Mouse (Mus musculus): ENCODE results near the gene Wif1. TPM values are rescaled to one million over a fixed set of nuclear protein-coding genes. Genes with fewer than 3 reads are reported as not detected.

Gene Wif1
- not detected in 2 replicates for polyA plus RNA-seq (2012; ENCODE audit: insufficient read depth, low replicate concordance)

- peak within 1 kb of the TSS; percentile 92 for H3K4me3 ChIP-seq (replicated peaks)
- no peak for TF ChIP-seq GATA1 (IDR thresholded peaks at IDR 0.05; ENCODE audit: borderline replicate concordance, low read length)
- TF ChIP-seq FLI1 (IDR thresholded peaks at IDR 0.05; ENCODE audit: low read length) = no peak
- H3K4me1 ChIP-seq = peaks cover 22% of the 10 kb centered on the region
- peaks cover 44% of the 10 kb centered on the region for H3K27me3 ChIP-seq (replicated peaks)
- no peaks in the 10 kb centered on the region for H3K36me3 ChIP-seq (replicated peaks; ENCODE audit: low read length)
- H3K9me3 ChIP-seq = no peaks in the 10 kb centered on the region
These were observed at the start of gene Wif1 for GRCm38 (mm10) chr10:121033826-121034568. Gene Wif1, plus strand, starts transcription at chr10:121033960.

DNA sequence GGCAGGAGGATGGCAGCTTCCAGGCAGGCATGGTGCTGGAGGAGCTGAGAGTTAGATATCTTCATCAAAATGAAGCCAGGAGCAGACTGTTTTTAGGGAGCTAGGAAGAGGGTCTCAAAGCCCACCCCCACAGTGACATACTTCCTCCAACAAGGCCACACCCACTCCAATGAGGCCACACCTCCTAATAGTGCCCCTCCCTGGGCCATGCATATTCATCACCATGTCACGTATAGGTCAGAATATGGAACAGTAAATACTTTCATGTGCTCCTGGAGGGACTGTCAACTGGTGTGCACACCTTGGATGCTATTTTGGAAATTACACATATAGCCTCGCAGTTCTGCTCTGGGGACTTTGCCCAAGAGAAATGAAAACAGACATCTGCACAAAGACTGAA is 31.6 kb upstream of the Wif1 start:
- H3K4me3 ChIP-seq (replicated peaks) = no peak overlapping the region
- 0 out of 2 replicates have a peak, but pooled peaks cover 3% of the 10 kb centered on the region for H3K4me1 ChIP-seq
- no peaks in the 10 kb centered on the region for H3K36me3 ChIP-seq (replicated peaks; ENCODE audit: low read length)
- TF ChIP-seq GATA1 (IDR thresholded peaks at IDR 0.05; ENCODE audit: borderline replicate concordance, low read length) (no peak), FLI1 (IDR thresholded peaks at IDR 0.05; ENCODE audit: low read length) (no peak)
- peaks cover 10% of the 10 kb centered on the region; the same call in 1 of the 2 replicates for H3K9me3 ChIP-seq
- H3K27me3 ChIP-seq (replicated peaks) = no peaks in the 10 kb centered on the region

DNA sequence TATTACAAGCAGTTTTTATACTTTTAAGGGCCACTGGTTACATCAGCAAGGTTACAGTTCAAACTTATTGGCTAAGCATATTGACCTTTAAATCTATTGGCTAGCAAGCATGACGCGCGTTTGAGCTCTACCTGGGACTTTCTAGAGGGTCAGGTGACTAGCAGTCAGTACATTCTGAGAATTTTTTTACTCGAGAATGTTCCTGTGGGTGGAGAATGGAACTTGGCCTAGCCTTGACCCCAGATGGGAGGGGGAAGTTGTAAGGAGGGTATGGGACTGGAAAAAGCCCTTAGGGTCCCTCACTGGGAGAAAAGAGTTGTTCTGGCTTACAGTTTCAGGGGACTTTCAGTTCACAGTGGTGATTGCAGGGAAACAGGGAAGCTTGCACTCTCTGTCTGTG is 22.3 kb upstream of the Wif1 start:
- no peaks in the 10 kb centered on the region for H3K27me3 ChIP-seq (replicated peaks)
- H3K9me3 ChIP-seq = peaks cover 20% of the 10 kb centered on the region
- H3K4me1 ChIP-seq = no peaks in the 10 kb centered on the region
- TF ChIP-seq GATA1 (IDR thresholded peaks at IDR 0.05; ENCODE audit: borderline replicate concordance, low read length) (no peak), FLI1 (IDR thresholded peaks at IDR 0.05; ENCODE audit: low read length) (no peak)
- no peaks in the 10 kb centered on the region for H3K36me3 ChIP-seq (replicated peaks; ENCODE audit: low read length)
- H3K4me3 ChIP-seq (replicated peaks) = no peak overlapping the region

GRCm38 (mm10) chr10:121016291-121016690 is 17.5 kb upstream of the Wif1 start:
- peaks cover 31% of the 10 kb centered on the region for H3K9me3 ChIP-seq
- no peak for TF ChIP-seq FLI1 (IDR thresholded peaks at IDR 0.05; ENCODE audit: low read length)
- no peak overlapping the region for H3K4me3 ChIP-seq (replicated peaks)
- peaks cover 3% of the 10 kb centered on the region for H3K27me3 ChIP-seq (replicated peaks)
- no peaks in the 10 kb centered on the region for H3K4me1 ChIP-seq
- no peaks in the 10 kb centered on the region for H3K36me3 ChIP-seq (replicated peaks; ENCODE audit: low read length)

DNA sequence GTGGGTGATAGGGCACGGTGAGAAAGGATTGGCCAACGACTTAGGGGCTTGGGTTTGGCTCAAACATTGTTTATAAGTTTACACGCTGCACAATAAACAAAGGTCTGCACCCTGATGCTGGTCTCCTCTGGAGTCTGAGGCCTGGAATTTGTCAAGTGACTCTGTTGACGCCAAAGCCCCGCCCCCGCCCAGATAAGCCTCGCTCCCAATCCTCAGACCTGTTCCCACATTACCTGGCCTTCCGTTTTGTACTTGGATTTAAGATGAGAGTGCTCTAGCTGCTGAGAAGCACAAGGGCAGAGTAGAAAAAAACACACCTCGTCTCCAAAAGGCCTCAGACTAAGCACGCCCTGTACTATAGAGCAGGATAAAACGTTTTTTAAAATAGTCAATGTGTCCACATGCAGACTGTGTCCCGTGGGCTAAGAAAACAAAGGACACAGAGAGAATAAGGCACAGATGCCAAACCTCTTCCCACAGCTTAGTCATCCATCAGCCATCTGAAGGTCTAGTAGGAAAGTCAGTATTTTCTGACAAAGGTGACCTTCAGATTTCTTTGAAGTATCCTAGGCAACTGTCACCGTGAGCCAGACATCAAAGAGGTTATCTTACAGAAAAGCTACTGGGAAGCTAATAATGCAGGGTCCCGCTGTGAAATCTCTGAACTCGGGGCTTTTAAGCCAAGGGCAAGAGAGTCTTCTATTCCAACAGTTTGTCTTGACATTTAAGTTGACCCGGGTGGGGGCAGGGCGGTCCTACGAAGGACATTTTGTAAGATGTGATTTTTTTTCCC is 16.9 kb upstream of the Wif1 start:
- H3K36me3 ChIP-seq (replicated peaks; ENCODE audit: low read length) = no peaks in the 10 kb centered on the region
- TF ChIP-seq GATA1 (IDR thresholded peaks at IDR 0.05; ENCODE audit: borderline replicate concordance, low read length) (no peak), FLI1 (IDR thresholded peaks at IDR 0.05; ENCODE audit: low read length) (no peak)
- H3K27me3 ChIP-seq (replicated peaks) = peaks cover 3% of the 10 kb centered on the region
- H3K9me3 ChIP-seq = peaks cover 31% of the 10 kb centered on the region
- H3K4me1 ChIP-seq = no peaks in the 10 kb centered on the region
- no peak overlapping the region for H3K4me3 ChIP-seq (replicated peaks)

DNA sequence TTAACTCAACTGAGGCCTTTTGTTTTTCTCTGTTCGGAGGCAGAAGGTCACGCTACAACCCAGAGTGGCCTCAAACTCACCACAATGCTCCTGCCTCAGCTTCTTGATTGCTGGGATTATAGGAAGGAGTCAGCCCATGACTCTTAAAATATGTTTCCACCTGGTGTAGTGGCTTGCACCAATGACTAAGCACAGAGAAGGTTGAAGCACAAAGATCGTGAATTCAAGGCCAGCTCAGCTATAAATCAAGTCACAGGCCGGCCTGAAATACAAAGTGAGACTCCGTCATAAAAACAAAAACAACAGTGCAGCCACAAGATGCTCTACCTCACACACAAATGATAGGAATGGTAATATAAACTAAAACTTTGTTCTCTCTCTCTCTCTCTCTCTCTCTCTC is 10.8 kb upstream of the Wif1 start:
- TF ChIP-seq GATA1 (IDR thresholded peaks at IDR 0.05; ENCODE audit: borderline replicate concordance, low read length) (no peak), FLI1 (IDR thresholded peaks at IDR 0.05; ENCODE audit: low read length) (no peak)
- peaks cover 3% of the 10 kb centered on the region for H3K27me3 ChIP-seq (replicated peaks)
- H3K9me3 ChIP-seq = peaks cover 10% of the 10 kb centered on the region
- no peaks in the 10 kb centered on the region for H3K36me3 ChIP-seq (replicated peaks; ENCODE audit: low read length)
- H3K4me3 ChIP-seq (replicated peaks) = no peak overlapping the region
- H3K4me1 ChIP-seq = no peaks in the 10 kb centered on the region

GRCm38 (mm10) chr10:121031802-121032201 is 2.0 kb upstream of the Wif1 start:
- no peaks in the 10 kb centered on the region for H3K9me3 ChIP-seq
- H3K36me3 ChIP-seq (replicated peaks; ENCODE audit: low read length) = no peaks in the 10 kb centered on the region
- TF ChIP-seq GATA1 (IDR thresholded peaks at IDR 0.05; ENCODE audit: borderline replicate concordance, low read length) = no peak
- TF ChIP-seq FLI1 (IDR thresholded peaks at IDR 0.05; ENCODE audit: low read length) = no peak
- H3K4me3 ChIP-seq (replicated peaks) = no peak overlapping the region
- H3K4me1 ChIP-seq = peaks cover 22% of the 10 kb centered on the region
- peaks cover 39% of the 10 kb centered on the region for H3K27me3 ChIP-seq (replicated peaks)

DNA sequence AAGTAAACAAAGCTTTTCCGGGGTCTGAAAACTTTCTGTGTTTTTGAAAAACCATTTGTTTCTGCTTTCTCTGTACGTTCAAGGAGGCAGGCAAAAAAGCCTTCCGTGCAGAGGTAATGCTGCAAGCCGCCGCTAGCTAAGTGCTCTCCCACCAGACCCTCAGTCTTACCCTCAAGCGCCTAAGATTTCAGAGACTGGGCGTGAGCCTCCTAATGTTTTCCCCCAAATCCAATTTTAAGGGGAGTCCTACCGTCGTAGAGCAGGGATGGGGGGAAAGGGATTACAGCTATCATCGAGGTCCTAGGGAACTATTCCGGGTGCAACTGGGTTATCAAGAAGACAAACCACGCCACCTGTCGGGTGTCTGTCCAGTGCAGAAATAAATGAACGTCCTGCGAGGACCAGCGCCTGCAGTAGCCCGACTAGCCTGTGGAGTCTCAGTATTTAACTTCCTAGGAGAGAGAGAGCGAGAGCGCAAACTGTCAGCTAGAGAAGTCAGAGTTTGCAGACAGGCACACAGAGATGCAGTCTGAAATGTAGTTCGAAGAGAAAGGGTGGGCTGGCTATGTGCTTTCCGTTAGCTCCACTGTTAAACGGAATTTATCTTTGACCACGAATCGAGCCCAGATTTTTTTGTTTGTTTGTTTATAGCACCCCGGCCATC is 500 bp upstream of the Wif1 start:
- TF ChIP-seq FLI1 (IDR thresholded peaks at IDR 0.05; ENCODE audit: low read length) = no peak
- peaks cover 22% of the 10 kb centered on the region for H3K4me1 ChIP-seq
- no peaks in the 10 kb centered on the region for H3K9me3 ChIP-seq
- H3K4me3 ChIP-seq (replicated peaks) = peak overlapping the region; percentile 92
- H3K36me3 ChIP-seq (replicated peaks; ENCODE audit: low read length) = no peaks in the 10 kb centered on the region
- peaks cover 44% of the 10 kb centered on the region for H3K27me3 ChIP-seq (replicated peaks)

GRCm38 (mm10) chr10:121034569-121034947 is 798 bp downstream of the Wif1 start:
- peaks cover 22% of the 10 kb centered on the region for H3K4me1 ChIP-seq
- H3K4me3 ChIP-seq (replicated peaks) = no peak overlapping the region
- peaks cover 44% of the 10 kb centered on the region for H3K27me3 ChIP-seq (replicated peaks)
- no peaks in the 10 kb centered on the region for H3K36me3 ChIP-seq (replicated peaks; ENCODE audit: low read length)
- no peaks in the 10 kb centered on the region for H3K9me3 ChIP-seq
- TF ChIP-seq GATA1 (IDR thresholded peaks at IDR 0.05; ENCODE audit: borderline replicate concordance, low read length) (no peak), FLI1 (IDR thresholded peaks at IDR 0.05; ENCODE audit: low read length) (no peak)
